Mouse (Mus musculus): Measurements from ENCODE around the gene Gfpt2.

GRCm38 (mm10) chr11:49793619-49794341 is at the start of gene Gfpt2:
- TF ChIP-seq HCFC1 (IDR thresholded peaks at IDR 0.05; ENCODE audit: borderline replicate concordance, insufficient read depth, low read length), result peak; percentile 55; the same call in 1 of the 2 replicates
- TF ChIP-seq ZNF384 (IDR thresholded peaks at IDR 0.05; ENCODE audit: low read depth, low read length), result no peak
- TF ChIP-seq MAFK (IDR thresholded peaks at IDR 0.05; ENCODE audit: insufficient read depth, low read depth, low read length), result no peak
- no peak for TF ChIP-seq CHD2 (IDR thresholded peaks at IDR 0.05; ENCODE audit: low read depth, low read length)
